Mouse (Mus musculus): Measurements from ENCODE around the gene Dynlt1b.
"Not testable (repeated sequence)": the region's sequence is repeated elsewhere in the genome, so short reads cannot be mapped to it uniquely, and the experiment has no call there.

Dynlt1b gene

DNA sequence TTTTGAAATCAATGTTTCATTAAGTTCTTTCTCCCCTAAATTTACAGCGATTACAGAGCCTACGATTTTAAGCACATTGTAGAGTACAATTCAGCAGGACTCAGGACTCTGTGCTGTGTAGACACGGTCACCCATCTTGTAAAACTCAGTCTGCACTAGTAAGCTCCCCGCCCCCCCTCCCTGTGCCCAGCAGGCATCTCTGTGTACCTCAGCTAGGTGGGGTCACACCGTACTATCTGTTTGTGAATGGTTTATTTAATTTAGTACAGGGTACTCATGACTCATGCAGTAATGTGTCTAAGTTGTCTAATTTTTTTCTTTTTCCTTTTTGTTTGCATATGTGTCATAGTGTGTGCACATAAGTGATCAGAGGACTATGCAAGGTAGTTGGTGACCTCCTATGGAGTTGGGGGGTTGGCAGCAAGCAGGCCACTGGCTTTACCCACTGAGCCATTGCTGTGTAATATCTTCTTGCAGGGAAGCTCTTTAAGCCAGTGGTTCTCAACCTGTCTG is 31.2 kb downstream of the Dynlt1b start:
- not testable (repeated sequence) for DNase-seq (ENCODE audit: low spot score)

DNA sequence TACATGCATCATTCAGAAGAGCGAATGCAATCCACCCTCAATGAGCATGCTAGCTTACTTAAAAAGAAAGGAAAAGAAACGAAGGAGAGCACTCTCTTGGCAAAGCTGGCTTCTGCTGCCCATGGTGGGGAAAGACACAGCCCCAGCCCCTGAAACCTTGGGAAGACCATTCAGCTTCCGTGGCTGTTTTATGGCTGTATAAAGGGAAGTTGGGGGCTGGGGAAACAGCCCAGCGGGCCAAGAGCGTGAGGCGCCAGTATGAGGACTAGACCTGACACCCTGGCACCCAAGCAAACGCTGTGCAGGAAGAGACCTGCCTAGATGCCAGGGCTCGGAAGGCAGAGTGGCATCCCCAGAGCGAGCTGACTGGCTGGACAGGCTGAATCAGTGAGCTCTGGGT is 35.8 kb downstream of the Dynlt1b start:
- not testable (repeated sequence) for DNase-seq (ENCODE audit: low spot score)

GRCm38 (mm10) chr17:6467638-6468461 is 37.9 kb downstream of the Dynlt1b start:
- DNase-seq (ENCODE audit: low spot score), result not testable (repeated sequence)

GRCm38 (mm10) chr17:6470031-6470430 is 40.1 kb downstream of the Dynlt1b start:
- not testable (repeated sequence) for DNase-seq (ENCODE audit: low spot score)

GRCm38 (mm10) chr17:6470671-6471070 is 40.8 kb downstream of the Dynlt1b start:
- DNase-seq (ENCODE audit: low spot score), result not testable (repeated sequence)

DNA sequence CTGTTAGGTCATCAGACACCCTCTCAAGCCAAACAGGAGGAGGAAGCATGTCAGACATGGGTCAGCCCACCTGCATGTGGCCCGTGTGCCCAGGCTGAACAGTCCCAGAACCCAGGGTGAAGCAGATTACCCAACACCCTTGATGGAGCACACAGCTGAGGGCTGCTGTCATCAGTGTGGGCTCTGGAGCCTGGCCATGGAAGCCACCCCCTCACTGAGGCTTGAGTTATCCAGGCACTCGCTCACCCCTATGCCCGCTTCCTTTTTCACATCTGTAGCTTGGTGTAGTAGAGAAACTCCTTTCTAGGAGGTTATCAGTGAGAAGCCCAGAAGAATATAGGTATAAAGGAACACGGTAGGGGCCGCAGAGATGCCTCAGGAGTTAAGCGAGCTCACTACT is 45.4 kb downstream of the Dynlt1b start:
- DNase-seq (ENCODE audit: low spot score), result not testable (repeated sequence)

GRCm38 (mm10) chr17:6475913-6476312 is 46.0 kb downstream of the Dynlt1b start:
- DNase-seq (ENCODE audit: low spot score), result not testable (repeated sequence)

DNA sequence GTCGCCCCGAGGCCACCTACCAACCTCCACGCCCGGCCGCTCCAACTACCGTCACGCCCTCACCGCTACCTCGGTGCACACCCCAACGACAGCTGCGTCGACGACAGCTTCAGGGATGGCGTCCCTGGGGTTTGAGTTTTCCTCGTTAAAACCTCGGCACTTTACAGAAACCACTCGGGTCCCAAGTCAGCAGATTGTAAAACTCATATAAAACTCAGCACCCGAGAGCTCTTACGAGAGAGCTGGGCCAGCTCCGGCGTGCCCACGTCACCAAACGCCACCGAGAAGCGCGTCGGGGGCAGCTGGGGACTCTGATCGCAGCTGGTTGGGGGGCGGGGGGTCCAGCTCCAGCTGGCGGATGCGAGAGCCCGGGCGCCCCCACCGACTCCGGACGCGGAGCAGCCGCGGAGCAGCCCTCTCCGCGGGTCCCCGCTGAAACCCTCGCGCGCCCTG is 46.6 kb downstream of the Dynlt1b start:
- not testable (repeated sequence) for DNase-seq (ENCODE audit: low spot score)

- not testable (repeated sequence) for DNase-seq (ENCODE audit: low spot score)
Measured at GRCm38 (mm10) chr17:6477026-6477425, 47.1 kb downstream of the Dynlt1b start.

- DNase-seq (ENCODE audit: low spot score), result not testable (repeated sequence)
Measured at GRCm38 (mm10) chr17:6480855-6481589, 51.1 kb downstream of the Dynlt1b start.

DNA sequence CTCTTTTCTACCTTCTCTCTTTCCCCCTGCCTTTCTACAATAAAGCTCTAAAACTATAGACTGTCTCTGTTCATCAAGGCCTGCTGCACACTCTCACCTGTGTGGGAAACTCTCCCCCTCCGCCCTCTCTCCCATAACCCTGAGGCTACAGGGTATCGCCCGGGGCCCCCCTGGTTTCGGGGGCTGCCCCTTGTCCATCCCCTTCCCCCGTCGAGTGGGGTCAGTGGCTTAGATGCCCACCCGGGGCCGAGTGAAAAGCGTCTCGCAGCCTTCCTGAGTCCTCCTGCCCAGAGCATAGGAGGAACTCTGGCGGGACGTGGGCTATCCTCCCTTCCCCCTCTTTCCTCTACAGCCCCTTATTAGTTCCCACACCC is 51.7 kb downstream of the Dynlt1b start:
- DNase-seq (ENCODE audit: low spot score), result not testable (repeated sequence)

DNA sequence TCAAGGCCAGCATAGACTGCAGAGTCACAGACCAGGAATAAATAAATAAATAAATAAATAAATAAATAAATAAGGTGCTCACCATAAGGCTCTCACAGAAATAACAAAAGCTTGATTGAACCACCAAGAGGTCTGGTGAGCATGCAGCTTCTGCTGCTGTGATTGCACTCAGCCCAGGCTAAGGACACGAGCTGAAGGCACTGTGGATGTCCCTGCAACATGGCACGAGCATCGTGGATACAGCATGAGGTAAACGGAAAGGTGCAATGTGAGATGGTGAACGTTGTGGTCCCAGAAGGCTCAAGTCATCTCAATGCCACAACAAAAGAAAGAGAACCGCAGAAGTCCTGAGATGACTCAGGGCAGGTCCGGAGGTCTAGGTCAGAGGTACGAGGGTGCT is 52.3 kb downstream of the Dynlt1b start:
- not testable (repeated sequence) for DNase-seq (ENCODE audit: low spot score)

Data from urinary bladder, postnatal 25 days (tissue).